Mouse (Mus musculus): Measurements from ENCODE around the gene Fam71b. TPM values are rescaled to one million over a fixed set of nuclear protein-coding genes. Genes with fewer than 3 reads are reported as not detected.

The Fam71b gene
- not detected in 2 replicates for polyA plus RNA-seq (2021; fragmentation: Nextera tagmentation)
- long read RNA-seq, experiment 1: 0 reads
- long read RNA-seq, experiment 2: 0 reads

GRCm38 (mm10) chr11:46396167-46396859 is at the start of gene Fam71b:
TSS of gene Fam71b (plus strand) at chr11:46396559.

GRCm38 (mm10) chr11:46389336-46390117 is 6.8 kb upstream of the Fam71b start, which contains the start of gene Itk:
TSS of gene Itk (minus strand) at chr11:46389515.

DNA sequence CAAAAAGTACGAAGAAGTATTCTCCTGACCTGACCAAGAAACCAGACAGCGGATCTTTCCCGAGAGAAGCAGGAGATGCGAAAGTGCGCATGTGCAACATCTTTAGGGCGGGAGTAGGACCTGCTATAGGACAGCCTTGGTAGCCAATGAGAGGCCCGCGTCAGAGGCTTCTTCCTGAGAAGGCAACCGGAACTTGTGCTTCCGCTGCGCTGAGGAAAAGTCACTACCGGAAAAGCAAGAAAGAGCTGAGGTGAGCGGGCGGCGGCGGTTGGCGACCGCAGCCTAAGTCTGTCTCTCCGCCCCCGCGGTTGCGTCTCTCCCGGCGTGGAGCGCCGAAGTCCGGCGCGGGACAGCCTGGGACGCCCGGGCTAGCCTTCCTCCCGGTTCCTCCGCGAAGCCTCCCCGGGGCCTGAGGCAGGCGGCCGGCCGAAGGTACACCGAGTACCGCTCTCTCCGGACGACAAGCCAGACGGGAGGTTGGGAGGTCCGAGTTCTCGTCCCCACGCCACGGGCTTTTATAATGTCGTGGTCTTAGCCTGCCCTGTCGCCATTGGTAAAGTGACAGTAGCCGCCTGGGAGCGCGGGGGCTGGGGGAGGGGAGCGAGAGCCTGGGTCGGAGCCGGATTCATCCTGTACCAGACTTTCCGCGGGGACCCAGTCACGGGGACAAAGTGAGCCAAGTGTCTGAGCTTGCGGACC is 40.5 kb downstream of the Fam71b start, which contains the start of gene Med7:
Gene Med7, plus strand, starts transcription at position 166 of the 699 bp plus-strand sequence.

DNA sequence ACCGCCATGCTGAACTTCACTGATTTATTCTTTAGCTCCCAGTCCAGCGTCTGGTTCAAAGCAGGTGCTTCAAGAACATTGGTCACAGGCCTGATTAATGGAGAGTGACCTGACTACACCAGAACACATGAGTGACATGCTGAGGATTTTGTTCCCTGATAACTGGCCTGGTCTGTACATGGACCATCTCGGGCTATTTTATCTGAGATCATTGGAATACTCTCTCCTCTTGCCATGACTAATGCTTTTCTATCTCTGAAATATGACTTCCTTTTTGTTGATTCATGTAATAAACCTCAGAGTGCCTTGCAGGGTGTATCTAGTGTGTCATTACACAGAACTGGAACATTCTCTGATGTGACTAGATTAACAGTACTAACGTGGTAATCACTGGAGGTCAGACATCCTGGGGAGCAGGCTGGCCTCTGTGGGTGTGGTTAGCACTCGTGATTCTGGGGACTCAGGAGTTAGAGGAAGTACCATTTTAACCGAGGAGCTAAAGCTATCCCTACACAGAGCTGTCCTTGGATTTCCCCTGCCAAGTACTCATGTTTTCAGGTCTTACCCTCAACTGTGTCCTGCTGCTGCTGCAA is 58.2 kb downstream of the Fam71b start, which contains the start of gene Havcr2:
Gene Havcr2, plus strand, starts transcription at position 483 of the 593 bp plus-strand sequence.

Other genes starting within 250 kb of the Fam71b start
- 2.5 TPM in 2 replicates for gene Nipal4, start 230.1 kb upstream of the Fam71b start, polyA plus RNA-seq (2021; fragmentation: Nextera tagmentation)
- gene Fndc9, start 161.0 kb upstream of the Fam71b start, polyA plus RNA-seq (2021; fragmentation: Nextera tagmentation): 3.1 TPM in 2 replicates
- gene Cyfip2, start 83.7 kb upstream of the Fam71b start, polyA plus RNA-seq (2021; fragmentation: Nextera tagmentation): 203 and 204 TPM in 2 replicates
- gene Itk, start 7.0 kb upstream of the Fam71b start, polyA plus RNA-seq (2021; fragmentation: Nextera tagmentation): 0.11 and 0.15 TPM in 2 replicates
- gene Med7, start 40.4 kb downstream of the Fam71b start, polyA plus RNA-seq (2021; fragmentation: Nextera tagmentation): 28.2 and 31.8 TPM in 2 replicates
- 1.1 and 1.3 TPM in 2 replicates for gene Havcr2, start 58.4 kb downstream of the Fam71b start, polyA plus RNA-seq (2021; fragmentation: Nextera tagmentation)
- not detected in 2 replicates for gene Gm12169, start 127.7 kb downstream of the Fam71b start, polyA plus RNA-seq (2021; fragmentation: Nextera tagmentation)
- gene BC053393, start 175.0 kb downstream of the Fam71b start, polyA plus RNA-seq (2021; fragmentation: Nextera tagmentation): 0.20 TPM in 1 of 2 replicates, not detected in the other
- not detected in 2 replicates for gene Dppa1, start 232.7 kb downstream of the Fam71b start, polyA plus RNA-seq (2021; fragmentation: Nextera tagmentation)

Data from left cerebral cortex, adult 6 months (tissue).